Mouse (Mus musculus) forebrain, embryonic 13.5 days (tissue): Measurements from ENCODE around the gene Slc4a8. TPM values are rescaled to one million over a fixed set of nuclear protein-coding genes. Genes with fewer than 3 reads are reported as not detected.

Experiments
- ATAC-seq: fragments of 200-750 bp; cut with Nextera tagmentation; 2 replicates; pipeline ENCODE4 v1.8.0; 2017
- H3K27ac ChIP-seq: fragments of 300-500 bp; sonication (generic); 2 replicates; pipeline ENCODE4 v1.5.1; 2015; ENCODE audit warnings: inconsistent platforms, mild to moderate bottlenecking, moderate library complexity
- H3K27me3 ChIP-seq: fragments of 300-500 bp; sonication (generic); 2 replicates; pipeline ENCODE4 v1.6.1; 2015; ENCODE audit warnings: mild to moderate bottlenecking, inconsistent platforms
- H3K36me3 ChIP-seq: fragments of 300-500 bp; sonication (generic); 2 replicates; pipeline ENCODE4 v1.6.1; 2015; ENCODE audit warnings: mild to moderate bottlenecking, inconsistent platforms; ENCODE audit not compliant: poor library complexity, severe bottlenecking
- H3K4me1 ChIP-seq: fragments of 300-500 bp; sonication (generic); 2 replicates; pipeline ENCODE4 v1.6.1; 2015; ENCODE audit warnings: inconsistent platforms
- H3K4me2 ChIP-seq: fragments of 300-500 bp; sonication (generic); 2 replicates; pipeline ENCODE4 v1.6.1; 2015; ENCODE audit warnings: inconsistent platforms, mild to moderate bottlenecking, moderate library complexity
- H3K4me3 ChIP-seq: fragments of 300-500 bp; sonication (generic); 2 replicates; pipeline ENCODE4 v1.5.1; 2015; ENCODE audit warnings: mild to moderate bottlenecking, inconsistent platforms
- H3K9ac ChIP-seq: fragments of 300-500 bp; sonication (generic); 2 replicates; pipeline ENCODE4 v1.6.1; 2015; ENCODE audit warnings: mild to moderate bottlenecking, inconsistent platforms
- H3K9me3 ChIP-seq: fragments of 300-500 bp; sonication (generic); replicated peaks from 2 replicates; pipeline ENCODE4 v1.6.1; 2016; ENCODE audit warnings: inconsistent platforms
- WGBS: fragments of 180-500 bp; shearing (Covaris S2); methylation state at CpG from one replicate; pipeline ENCODE4 v1.1.7; 2015; 5-methylcytosine and 5-hydroxymethylcytosine counted together
- polyA plus RNA-seq: library from polyadenylated mRNA; unstranded; fragments of >200 nt; fragmentation: Nextera tagmentation; extraction: Ambion mirVana; gene quantifications from 2 replicates; pipeline ENCODE4 v1.2.1, GENCODE M21; 2015

The Slc4a8 gene
- polyA plus RNA-seq = 17.1 and 19.5 TPM in 2 replicates

- Histone ChIP-seq H3K9ac (peak within 1 kb of the TSS; percentile 84), H3K9me3 (no peaks in the 10 kb centered on the region), H3K27ac (peak within 1 kb of the TSS; percentile 87), H3K4me3 (peak within 1 kb of the TSS; percentile 80), H3K27me3 (no peaks in the 10 kb centered on the region), H3K4me1 (peaks cover 20% of the 10 kb centered on the region), H3K4me2 (peak within 1 kb of the TSS; percentile 75), H3K36me3 (0 out of 2 replicates have a peak, but pooled peaks cover 10% of the 10 kb centered on the region)
- WGBS = under 1% methylated on average over 61 of the region's 64 CpGs
- ATAC-seq = peak; percentile 97
Measured at GRCm38 (mm10) chr15:100761419-100762185, at the start of gene Slc4a8. TSS of gene Slc4a8 (plus strand) at chr15:100761747.

GRCm38 (mm10) chr15:100714470-100714869, 47.1 kb upstream of the Slc4a8 start:
- Histone ChIP-seq H3K36me3 (no peaks in the 10 kb centered on the region), H3K4me3 (no peak overlapping the region), H3K4me2 (no peak overlapping the region), H3K4me1 (0 out of 2 replicates have a peak, but pooled peaks cover 3% of the 10 kb centered on the region), H3K9ac (no peak overlapping the region), H3K27ac (no peak overlapping the region), H3K27me3 (no peaks in the 10 kb centered on the region), H3K9me3 (0 out of 2 replicates have a peak, but pooled peaks cover 5% of the 10 kb centered on the region)
- 92% methylated on average over 8 of the region's 8 CpGs for WGBS
- no peak for ATAC-seq

- H3K36me3 ChIP-seq = no peaks in the 10 kb centered on the region
- no peak overlapping the region for H3K9ac ChIP-seq
- H3K9me3 ChIP-seq = 0 out of 2 replicates have a peak, but pooled peaks cover 5% of the 10 kb centered on the region
- 44% methylated on average over 9 of the region's 9 CpGs for WGBS
- ATAC-seq = no peak
- H3K4me1 ChIP-seq = 0 out of 2 replicates have a peak, but pooled peaks cover 3% of the 10 kb centered on the region
- no peak overlapping the region for H3K4me2 ChIP-seq
- no peak overlapping the region for H3K4me3 ChIP-seq
- H3K27ac ChIP-seq = no peak overlapping the region
- no peaks in the 10 kb centered on the region for H3K27me3 ChIP-seq
Measured at GRCm38 (mm10) chr15:100715399-100715993, 46.1 kb upstream of the Slc4a8 start.

- H3K4me1 ChIP-seq = 0 out of 2 replicates have a peak, but pooled peaks cover 3% of the 10 kb centered on the region
- H3K36me3 ChIP-seq = no peaks in the 10 kb centered on the region
- 86% methylated on average over 6 of the region's 6 CpGs for WGBS
- no peaks in the 10 kb centered on the region for H3K27me3 ChIP-seq
- no peak for ATAC-seq
- H3K27ac ChIP-seq = no peak overlapping the region
- H3K9ac ChIP-seq = no peak overlapping the region
- H3K9me3 ChIP-seq = 0 out of 2 replicates have a peak, but pooled peaks cover 5% of the 10 kb centered on the region
- H3K4me3 ChIP-seq = no peak overlapping the region
- H3K4me2 ChIP-seq = no peak overlapping the region
Measured at GRCm38 (mm10) chr15:100717933-100718332, 43.6 kb upstream of the Slc4a8 start.

- no peak overlapping the region for H3K9ac ChIP-seq
- WGBS = 84% methylated on average over 11 of the region's 11 CpGs
- no peaks in the 10 kb centered on the region for H3K36me3 ChIP-seq
- no peaks in the 10 kb centered on the region for H3K27me3 ChIP-seq
- H3K4me2 ChIP-seq = no peak overlapping the region
- 0 out of 2 replicates have a peak, but pooled peaks cover 5% of the 10 kb centered on the region for H3K9me3 ChIP-seq
- no peak overlapping the region for H3K27ac ChIP-seq
- ATAC-seq = no peak
- 0 out of 2 replicates have a peak, but pooled peaks cover 3% of the 10 kb centered on the region for H3K4me1 ChIP-seq
- H3K4me3 ChIP-seq = no peak overlapping the region
Measured at GRCm38 (mm10) chr15:100718572-100718971, 43.0 kb upstream of the Slc4a8 start.

- Histone ChIP-seq H3K4me3 (no peak overlapping the region), H3K9me3 (0 out of 2 replicates have a peak, but pooled peaks cover 5% of the 10 kb centered on the region), H3K27me3 (0 out of 2 replicates have a peak, but pooled peaks cover 6% of the 10 kb centered on the region), H3K4me1 (0 out of 2 replicates have a peak, but pooled peaks cover 3% of the 10 kb centered on the region), H3K36me3 (no peaks in the 10 kb centered on the region), H3K27ac (no peak overlapping the region), H3K9ac (no peak overlapping the region), H3K4me2 (no peak overlapping the region)
- 92% methylated on average over 5 of the region's 5 CpGs for WGBS
- ATAC-seq = no peak
Measured at GRCm38 (mm10) chr15:100719217-100719616, 42.3 kb upstream of the Slc4a8 start.

- H3K4me2 ChIP-seq = no peak overlapping the region
- H3K9ac ChIP-seq = no peak overlapping the region
- no peak overlapping the region for H3K4me3 ChIP-seq
- 0 out of 2 replicates have a peak, but pooled peaks cover 3% of the 10 kb centered on the region for H3K4me1 ChIP-seq
- no peaks in the 10 kb centered on the region for H3K36me3 ChIP-seq
- 0 out of 2 replicates have a peak, but pooled peaks cover 5% of the 10 kb centered on the region for H3K9me3 ChIP-seq
- H3K27ac ChIP-seq = no peak overlapping the region
- H3K27me3 ChIP-seq = 0 out of 2 replicates have a peak, but pooled peaks cover 6% of the 10 kb centered on the region
- 89% methylated on average over 10 of the region's 10 CpGs for WGBS
- no peak for ATAC-seq
Measured at GRCm38 (mm10) chr15:100720066-100720465, 41.5 kb upstream of the Slc4a8 start.

- 0 out of 2 replicates have a peak, but pooled peaks cover 5% of the 10 kb centered on the region for H3K9me3 ChIP-seq
- no peak for ATAC-seq
- no peaks in the 10 kb centered on the region for H3K36me3 ChIP-seq
- H3K27ac ChIP-seq = no peak overlapping the region
- no peaks in the 10 kb centered on the region for H3K4me1 ChIP-seq
- no peak overlapping the region for H3K9ac ChIP-seq
- 90% methylated on average over 5 of the region's 5 CpGs for WGBS
- no peak overlapping the region for H3K4me2 ChIP-seq
- H3K27me3 ChIP-seq = peaks cover 6% of the 10 kb centered on the region; the same call in 1 of the 2 replicates
- H3K4me3 ChIP-seq = no peak overlapping the region
Measured at GRCm38 (mm10) chr15:100721445-100721844, 40.1 kb upstream of the Slc4a8 start.

GRCm38 (mm10) chr15:100722026-100722425, 39.5 kb upstream of the Slc4a8 start:
- Histone ChIP-seq H3K4me1 (no peaks in the 10 kb centered on the region), H3K27me3 (peaks cover 7% of the 10 kb centered on the region; the same call in 1 of the 2 replicates), H3K36me3 (no peaks in the 10 kb centered on the region), H3K9ac (no peak overlapping the region), H3K4me2 (no peak overlapping the region), H3K9me3 (0 out of 2 replicates have a peak, but pooled peaks cover 5% of the 10 kb centered on the region), H3K27ac (no peak overlapping the region), H3K4me3 (no peak overlapping the region)
- ATAC-seq = no peak
- WGBS = 79% methylated on average over 4 of the region's 4 CpGs

GRCm38 (mm10) chr15:100722564-100722963, 39.0 kb upstream of the Slc4a8 start:
- no peak overlapping the region for H3K27ac ChIP-seq
- WGBS = 81% methylated on average over 6 of the region's 6 CpGs
- 0 out of 2 replicates have a peak, but pooled peaks cover 5% of the 10 kb centered on the region for H3K9me3 ChIP-seq
- no peaks in the 10 kb centered on the region for H3K4me1 ChIP-seq
- no peak overlapping the region for H3K9ac ChIP-seq
- peaks cover 13% of the 10 kb centered on the region for H3K27me3 ChIP-seq
- H3K36me3 ChIP-seq = no peaks in the 10 kb centered on the region
- no peak for ATAC-seq
- H3K4me2 ChIP-seq = no peak overlapping the region
- H3K4me3 ChIP-seq = no peak overlapping the region

GRCm38 (mm10) chr15:100723505-100723904, 38.0 kb upstream of the Slc4a8 start:
- 0 out of 2 replicates have a peak, but pooled peaks cover 2% of the 10 kb centered on the region for H3K9me3 ChIP-seq
- H3K9ac ChIP-seq = no peak overlapping the region
- WGBS = 85% methylated on average over 14 of the region's 14 CpGs
- no peak overlapping the region for H3K4me2 ChIP-seq
- H3K4me3 ChIP-seq = no peak overlapping the region
- no peak overlapping the region for H3K27ac ChIP-seq
- no peak for ATAC-seq
- H3K27me3 ChIP-seq = peaks cover 22% of the 10 kb centered on the region
- no peaks in the 10 kb centered on the region for H3K36me3 ChIP-seq
- H3K4me1 ChIP-seq = no peaks in the 10 kb centered on the region

- H3K27ac ChIP-seq = no peak overlapping the region
- 85% methylated on average over 11 of the region's 11 CpGs for WGBS
- no peak overlapping the region for H3K9ac ChIP-seq
- H3K36me3 ChIP-seq = no peaks in the 10 kb centered on the region
- no peaks in the 10 kb centered on the region for H3K9me3 ChIP-seq
- H3K4me1 ChIP-seq = peaks cover 10% of the 10 kb centered on the region
- ATAC-seq = no peak
- H3K4me3 ChIP-seq = no peak overlapping the region
- peaks cover 53% of the 10 kb centered on the region for H3K27me3 ChIP-seq
- H3K4me2 ChIP-seq = no peak overlapping the region
Measured at GRCm38 (mm10) chr15:100726721-100727120, 34.8 kb upstream of the Slc4a8 start.
